Mouse (Mus musculus) left cerebral cortex, adult 8-10 months (tissue): Measurements from ENCODE around the gene Ints11. TPM values are rescaled to one million over a fixed set of nuclear protein-coding genes. Genes with fewer than 3 reads are reported as not detected.
A peak's percentile ranks its signal among the peaks of the same experiment; 100 is the strongest.

Experiments used
- DNase-seq, 2 experiments: peaks; one replicate each; pipeline ENCODE4 v3.0.0; 2022; ENCODE audit warnings: low spot score in 2 of 2
- total RNA-seq, 4 experiments: library from RNA; stranded (reverse); gene quantifications; 2 replicates each; pipeline ENCODE4 v1.2.4; 2022

The Ints11 gene
- 10 to 100 TPM; 26.8 to 32.6 (median 30.0) TPM for total RNA-seq

DNA sequence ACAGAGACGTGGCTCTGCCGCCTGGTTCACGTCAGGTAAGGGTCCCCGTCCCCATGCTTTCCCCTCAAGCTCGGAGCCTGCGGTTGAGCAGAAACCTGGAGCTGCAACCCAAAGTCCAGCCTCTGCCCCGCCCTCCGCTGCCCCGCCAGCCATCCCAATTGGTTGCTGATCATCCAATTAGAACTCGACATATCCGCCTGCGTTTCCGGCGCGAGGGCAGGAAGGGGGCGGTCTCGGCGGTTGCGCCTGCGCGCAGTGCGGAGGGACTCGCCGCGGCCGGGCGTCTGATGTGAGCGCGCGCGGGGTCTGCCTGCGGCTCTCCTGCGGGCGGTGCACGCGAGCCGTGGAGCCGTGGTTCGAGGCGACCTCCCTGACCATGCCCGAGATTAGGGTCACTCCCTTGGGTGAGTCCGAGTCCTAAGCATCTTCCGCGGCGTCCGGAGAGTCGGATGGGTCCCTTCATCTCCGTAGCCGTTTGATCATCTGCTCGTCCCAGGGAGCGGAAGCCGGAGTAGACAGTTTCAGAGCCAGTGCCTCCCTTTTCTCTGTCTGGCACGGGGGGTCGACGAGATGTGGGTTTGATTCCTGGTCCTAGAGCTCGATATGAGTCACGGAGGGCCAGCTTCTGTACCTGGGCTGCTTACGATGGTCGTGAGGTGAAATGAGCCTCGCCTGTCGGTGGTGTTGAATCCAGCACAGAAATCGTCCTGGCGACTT, at the start of gene Ints11, which contains the start of gene Cptp:
Gene Ints11, plus strand, starts transcription at position 230 of the 717 bp plus-strand sequence.
Gene Cptp, minus strand, starts transcription at position 124 of the 717 bp plus-strand sequence.
- DNase-seq = peak; percentile 90 to 91

GRCm38 (mm10) chr4:155821025-155821424, 48.3 kb upstream of the Ints11 start:
- DNase-seq = no peak

- DNase-seq = no peak
Measured at GRCm38 (mm10) chr4:155823443-155823842, 45.9 kb upstream of the Ints11 start.

GRCm38 (mm10) chr4:155829866-155830265, 39.5 kb upstream of the Ints11 start:
- no peak for DNase-seq

DNA sequence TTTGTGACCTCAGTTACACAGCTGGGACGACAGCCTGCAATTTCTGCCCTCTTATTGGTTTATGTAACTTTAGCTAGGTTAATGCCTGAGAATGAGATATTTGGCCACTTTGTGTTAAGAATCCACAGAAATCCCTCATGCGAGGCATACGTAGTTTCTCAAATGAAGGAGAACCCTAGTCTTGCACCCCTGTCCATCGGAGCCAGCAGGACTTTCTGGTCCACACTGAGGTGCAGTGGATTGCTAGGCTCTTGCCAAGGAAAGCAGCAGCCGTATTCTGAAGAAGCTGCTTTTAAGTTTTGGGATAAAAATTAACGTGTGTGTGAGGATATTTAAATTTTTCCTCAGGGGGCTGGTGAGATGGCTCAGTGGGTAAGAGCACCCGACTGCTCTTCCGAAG, 38.8 kb upstream of the Ints11 start:
- DNase-seq = no peak

DNA sequence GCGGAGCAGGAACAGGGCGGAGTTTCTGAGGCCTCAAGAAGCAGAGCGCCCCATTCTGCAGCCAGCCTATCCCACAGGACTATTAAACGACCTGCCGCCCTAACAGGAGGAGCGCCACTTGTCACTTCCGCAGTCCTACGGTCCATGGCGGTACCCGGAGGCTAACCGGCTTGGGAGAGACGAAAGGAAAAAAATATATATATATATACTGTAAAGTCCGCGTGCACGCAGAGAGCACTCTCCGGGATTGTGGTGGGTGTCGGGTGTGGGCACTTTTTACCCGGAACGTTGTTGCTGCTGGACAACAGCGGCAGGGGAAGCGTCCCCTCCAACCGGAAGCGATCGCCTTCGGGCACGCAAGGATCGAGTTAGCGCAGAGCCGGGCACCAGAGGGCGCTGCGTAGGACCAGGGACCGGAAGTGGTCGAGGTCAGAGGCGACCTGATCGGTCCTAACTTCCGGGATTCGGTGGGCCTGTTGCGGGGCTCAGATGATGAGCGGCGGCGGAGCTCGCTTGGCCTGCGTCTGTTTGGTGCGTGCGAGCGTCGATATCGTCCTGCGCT, 38.1 kb upstream of the Ints11 start, which contains the start of gene Aurkaip1:
Gene Aurkaip1, plus strand, starts transcription at position 68 of the 562 bp plus-strand sequence.
- peak; percentile 91 to 92 for DNase-seq

DNA sequence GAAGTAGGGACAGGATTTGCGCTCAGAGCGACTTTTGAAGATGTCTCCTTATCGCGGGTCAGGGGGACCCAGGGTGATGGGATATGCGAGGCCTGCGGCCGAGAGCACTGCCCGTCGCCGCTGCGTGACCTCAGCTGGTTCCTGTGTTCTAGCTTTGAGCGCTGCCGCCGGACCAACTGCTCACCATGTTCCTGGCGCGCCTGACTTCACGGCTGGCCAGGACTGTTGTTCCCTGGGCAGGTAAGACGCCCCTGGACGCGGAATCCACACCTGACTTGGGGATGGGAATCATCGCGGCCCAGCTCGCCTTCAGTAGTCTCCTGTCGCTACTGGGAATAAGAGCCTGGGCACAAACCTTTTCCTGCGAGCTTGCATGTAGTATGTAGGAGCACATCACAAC, 37.5 kb upstream of the Ints11 start:
- DNase-seq = no peak

DNA sequence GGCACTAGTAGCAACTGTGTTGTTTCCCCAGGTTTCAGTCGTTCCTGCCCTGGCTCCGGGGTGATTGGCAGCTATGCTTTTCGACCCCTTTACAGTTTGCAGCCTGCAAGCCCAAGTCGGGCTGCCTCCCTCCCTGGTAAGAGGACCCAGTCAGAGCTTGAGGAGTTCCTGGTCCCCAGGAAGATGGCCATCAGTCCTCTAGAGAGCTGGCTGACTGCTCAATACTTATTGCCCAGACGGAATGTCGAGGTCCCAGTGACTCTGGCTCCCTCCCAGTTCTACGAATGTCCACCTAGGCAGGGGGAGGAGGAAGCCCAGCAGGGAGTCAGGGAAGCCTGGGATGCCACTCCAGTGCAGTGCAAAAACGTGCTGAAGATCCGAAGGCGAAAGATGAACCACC, 37.0 kb upstream of the Ints11 start:
- no peak for DNase-seq

- no peak for DNase-seq
Measured at GRCm38 (mm10) chr4:155833234-155833633, 36.1 kb upstream of the Ints11 start.

GRCm38 (mm10) chr4:155833836-155834235, 35.5 kb upstream of the Ints11 start:
- peak; percentile 36 to 75 for DNase-seq

DNA sequence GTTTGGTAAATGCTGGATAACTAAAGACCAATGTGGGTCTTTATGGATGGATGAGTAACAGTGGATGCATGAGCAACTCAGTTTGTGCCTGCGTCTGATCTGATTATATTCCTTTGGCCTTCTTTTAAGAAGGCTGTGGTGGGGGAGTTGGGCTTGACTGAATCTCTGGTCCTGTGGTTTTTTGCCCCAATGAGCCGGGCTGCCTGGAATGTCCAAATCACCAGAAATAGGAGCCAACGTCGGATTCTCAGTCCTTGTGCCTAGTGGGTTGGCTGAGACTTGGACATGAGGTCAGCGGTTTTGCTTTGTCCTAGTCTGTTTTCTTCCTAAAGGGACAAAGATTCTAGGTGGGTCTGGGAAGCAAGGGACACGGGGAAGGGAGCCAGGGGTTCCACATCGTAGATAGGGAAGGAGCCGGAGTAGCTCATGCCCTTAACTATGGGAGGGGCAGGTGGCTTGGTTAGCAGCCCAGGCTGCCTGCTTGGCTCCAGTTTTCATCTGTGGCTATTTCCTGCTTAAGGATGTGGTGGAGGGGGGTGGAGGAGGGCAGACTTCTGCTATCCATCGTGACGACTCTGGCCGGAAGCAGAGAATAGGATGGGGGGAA, 31.8 kb upstream of the Ints11 start:
- no peak for DNase-seq

- no peak for DNase-seq
Measured at GRCm38 (mm10) chr4:155838187-155839153, 30.9 kb upstream of the Ints11 start.

DNA sequence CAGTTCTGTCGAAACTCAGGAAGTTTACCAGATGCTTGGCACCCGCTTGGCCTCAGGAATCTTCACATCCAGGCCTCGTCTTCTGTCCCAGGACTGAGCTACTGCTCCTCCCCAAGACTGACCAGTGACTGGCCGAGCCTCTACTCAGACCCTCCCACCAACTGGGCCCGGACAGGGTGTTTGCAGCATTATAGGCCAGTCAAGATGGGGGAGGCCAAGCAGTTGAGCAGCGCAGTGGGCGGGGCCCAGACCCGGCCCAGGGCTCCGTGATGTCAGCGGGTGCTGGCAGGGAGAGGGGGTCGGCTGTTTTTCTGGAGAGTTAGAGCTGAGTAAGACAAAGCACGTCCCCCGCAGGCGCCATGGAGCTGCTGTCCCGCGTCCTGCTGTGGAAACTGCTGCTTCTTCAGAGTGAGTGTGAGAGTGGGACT, 29.8 kb upstream of the Ints11 start, which contains the start of gene Mxra8:
Gene Mxra8, plus strand, starts transcription at position 198 of the 428 bp plus-strand sequence.
- DNase-seq = no peak

DNA sequence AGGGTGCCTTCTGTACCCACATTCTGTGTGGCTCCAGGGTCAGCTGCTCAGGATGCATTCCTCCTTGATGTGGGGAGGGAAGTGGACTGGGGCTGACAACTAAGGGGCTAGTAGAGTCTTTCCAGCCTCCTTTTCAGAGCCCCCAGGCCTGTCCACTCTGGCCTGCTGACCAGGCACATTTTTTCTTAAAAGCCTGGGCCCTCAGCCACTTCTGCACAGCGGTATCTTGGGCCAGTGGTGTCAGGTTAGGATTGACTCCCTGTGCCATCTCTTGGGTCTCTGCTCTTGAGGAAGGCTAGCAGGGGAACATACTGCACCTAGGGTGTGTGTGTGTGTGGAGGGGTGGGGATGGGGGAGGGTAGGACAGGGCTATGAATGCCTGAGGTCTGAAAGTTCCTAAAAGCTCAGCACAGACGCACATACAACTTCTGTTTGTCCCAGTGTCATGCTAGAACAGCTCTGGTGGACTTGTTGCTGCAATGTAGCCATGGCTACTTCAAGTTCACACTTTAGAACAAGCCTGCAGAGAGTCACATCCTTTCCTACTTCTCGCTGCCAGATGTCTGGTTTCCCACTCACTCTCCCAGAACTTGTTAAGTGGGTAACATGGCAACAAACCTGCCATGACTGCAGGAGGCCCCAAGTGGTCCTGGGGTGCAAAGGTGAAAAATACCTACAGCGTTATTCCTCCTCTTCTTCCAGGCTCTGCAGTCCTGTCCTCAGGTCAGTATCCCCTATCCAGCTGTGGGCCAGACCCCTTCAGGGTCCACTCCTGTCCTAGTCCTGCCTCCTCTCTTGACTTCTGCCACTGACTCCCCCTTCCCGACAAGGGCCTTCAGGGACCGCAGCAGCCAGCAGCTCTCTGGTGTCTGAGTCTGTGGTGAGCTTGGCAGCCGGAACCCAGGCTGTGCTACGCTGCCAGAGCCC, 29.0 kb upstream of the Ints11 start:
- DNase-seq = no peak

DNA sequence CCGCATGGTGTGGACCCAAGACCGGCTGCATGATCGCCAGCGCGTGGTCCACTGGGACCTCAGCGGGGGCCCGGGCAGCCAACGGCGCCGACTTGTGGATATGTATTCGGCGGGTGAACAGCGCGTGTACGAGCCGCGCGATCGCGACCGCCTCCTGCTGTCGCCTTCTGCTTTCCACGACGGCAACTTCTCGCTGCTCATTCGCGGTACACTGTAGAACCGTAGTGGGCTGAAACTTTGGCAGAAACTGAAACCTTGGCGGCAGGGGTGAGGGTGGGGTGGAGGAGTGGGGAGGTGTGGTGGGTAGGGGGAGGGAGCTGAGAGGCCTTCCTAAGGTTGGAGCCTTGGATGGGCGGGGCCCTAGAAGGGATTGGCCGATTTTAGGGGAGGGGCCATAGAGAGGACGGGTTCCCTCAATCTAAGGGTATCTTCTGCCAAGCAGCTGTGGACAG, 28.3 kb upstream of the Ints11 start:
- DNase-seq = no peak

GRCm38 (mm10) chr4:155841651-155842270, 27.6 kb upstream of the Ints11 start:
- DNase-seq = no peak

- no peak for DNase-seq
Measured at GRCm38 (mm10) chr4:155843231-155843630, 26.1 kb upstream of the Ints11 start.

- peak; percentile 82 to 88 for DNase-seq
Measured at GRCm38 (mm10) chr4:155846871-155847578, 22.3 kb upstream of the Ints11 start, which contains the start of gene Dvl1. TSS of gene Dvl1 (plus strand) at chr4:155847402.
